Mouse (Mus musculus) myocyte (in vitro differentiated cells): ENCODE results near the gene Hs6st3.

Experiments used
- CEBPB ChIP-seq: IDR thresholded peaks from 2 replicates; pipeline ENCODE4 v1.6.1; 2011; ENCODE audit warnings: mild to moderate bottlenecking, moderate library complexity; ENCODE audit not compliant: poor library complexity, insufficient read depth, severe bottlenecking
- E2F4 ChIP-seq: IDR thresholded peaks from one replicate; pipeline ENCODE4 v1.6.1; 2011; ENCODE audit warnings: mild to moderate bottlenecking, control low read depth, moderate library complexity; ENCODE audit not compliant: insufficient read depth
- MYOG ChIP-seq, 3 experiments: IDR thresholded peaks; one replicate each; pipeline ENCODE4 v1.6.1; 2011; ENCODE audit warnings: control low read depth in 2 of 3, low read depth in 2 of 3, mild to moderate bottlenecking in 2 of 3; ENCODE audit not compliant: insufficient read length in 2 of 3, control insufficient read depth in 1 of 3, insufficient read depth in 1 of 3
- POLR2A ChIP-seq: IDR thresholded peaks from one replicate; pipeline ENCODE4 v1.6.1; 2011; ENCODE audit warnings: low read depth, mild to moderate bottlenecking, control low read depth, moderate library complexity; ENCODE audit not compliant: insufficient read length
- POLR2AphosphoS2 ChIP-seq: IDR thresholded peaks from one replicate; pipeline ENCODE4 v1.6.1; 2011; ENCODE audit warnings: low read depth, control low read depth; ENCODE audit not compliant: insufficient read length
- SRF ChIP-seq: IDR thresholded peaks from one replicate; pipeline ENCODE4 v1.6.1; 2011; ENCODE audit warnings: low read depth; ENCODE audit not compliant: control insufficient read depth, insufficient read length
- TCF12 ChIP-seq: IDR thresholded peaks from one replicate; pipeline ENCODE4 v1.6.1; 2011; ENCODE audit warnings: mild to moderate bottlenecking, control low read depth; ENCODE audit not compliant: poor library complexity, insufficient read depth, severe bottlenecking
- USF1 ChIP-seq: IDR thresholded peaks from one replicate; pipeline ENCODE4 v1.6.1; 2011; ENCODE audit warnings: low read depth, mild to moderate bottlenecking, control low read depth, moderate library complexity

GRCm38 (mm10) chr14:119250353-119250752 lies 112.2 kb downstream of the Hs6st3 start:
- TF ChIP-seq POLR2A (no peak), POLR2AphosphoS2 (no peak), E2F4 (no peak), USF1 (no peak), MYOG (IDR thresholded peaks at IDR 0.05; ENCODE audit: control insufficient read depth in 1 of 3, insufficient read depth in 1 of 3, insufficient read length in 2 of 3, low read depth in 2 of 3) (no peak), TCF12 (no peak), CEBPB (no peak), SRF (no peak)
